Mouse (Mus musculus) large intestine, adult 2 months (tissue): ENCODE results near the gene Atp6v1g3. TPM values are rescaled to one million over a fixed set of nuclear protein-coding genes. Genes with fewer than 3 reads are reported as not detected.

Source experiments
- DNase-seq: peaks from one replicate; pipeline ENCODE4 v3.0.0-alpha.2; 2012; ENCODE audit warnings: low read depth, low spot score
- WGBS: fragments of 180-500 bp; shearing (Covaris S2); methylation state at CpG from one replicate; pipeline ENCODE4 v1.1.7; 2018; 5-methylcytosine and 5-hydroxymethylcytosine counted together
- polyA plus RNA-seq: library from polyadenylated mRNA; depleted of rRNA; stranded (reverse); fragments of >200 nt; gene quantifications from 2 replicates; pipeline ENCODE4 v1.2.3, GENCODE M21; 2012; rRNA removed

The Atp6v1g3 gene
- polyA plus RNA-seq, 1 experiment: not detected

GRCm38 (mm10) chr1:138331596-138331995 is 58.1 kb downstream of the Atp6v1g3 start:
- 66% methylated on average over 4 of the region's 4 CpGs for WGBS
- no peak for DNase-seq

- no peak for DNase-seq
Observed at GRCm38 (mm10) chr1:138334701-138335100, 61.2 kb downstream of the Atp6v1g3 start.

GRCm38 (mm10) chr1:138337417-138337816 is 63.9 kb downstream of the Atp6v1g3 start:
- no peak for DNase-seq
- WGBS: 63% methylated on average over 2 of the region's 2 CpGs

More at GRCm38 (mm10) chr1:138334701-138335100, 61.2 kb downstream of the Atp6v1g3 start:
- 38% methylated on average over 2 of the region's 2 CpGs for WGBS

Other genes with a start within 250 kb of the Atp6v1g3 start
- 12.6 and 24.3 TPM in 2 replicates for gene Ptprc, start 98.0 kb upstream of the Atp6v1g3 start, polyA plus RNA-seq